Mouse (Mus musculus) layer of hippocampus, postnatal 25 days (tissue): Measurements from ENCODE around the gene Rab11fip5. TPM values are rescaled to one million over a fixed set of nuclear protein-coding genes. Genes with fewer than 3 reads are reported as not detected.

Source experiments
- DNase-seq, 2 experiments: peaks; one replicate each; pipeline ENCODE4 v3.0.0; 2022; ENCODE audit warnings: mixed read lengths in 2 of 2, low spot score in 1 of 2; ENCODE audit errors: extremely low spot score in 1 of 2
- total RNA-seq, 2 experiments: library from RNA; stranded (reverse); gene quantifications; 2 replicates each; pipeline ENCODE4 v1.2.3; 2021

The Rab11fip5 gene
- 10 to 100 TPM; 53.8 to 55.3 TPM for total RNA-seq

DNA sequence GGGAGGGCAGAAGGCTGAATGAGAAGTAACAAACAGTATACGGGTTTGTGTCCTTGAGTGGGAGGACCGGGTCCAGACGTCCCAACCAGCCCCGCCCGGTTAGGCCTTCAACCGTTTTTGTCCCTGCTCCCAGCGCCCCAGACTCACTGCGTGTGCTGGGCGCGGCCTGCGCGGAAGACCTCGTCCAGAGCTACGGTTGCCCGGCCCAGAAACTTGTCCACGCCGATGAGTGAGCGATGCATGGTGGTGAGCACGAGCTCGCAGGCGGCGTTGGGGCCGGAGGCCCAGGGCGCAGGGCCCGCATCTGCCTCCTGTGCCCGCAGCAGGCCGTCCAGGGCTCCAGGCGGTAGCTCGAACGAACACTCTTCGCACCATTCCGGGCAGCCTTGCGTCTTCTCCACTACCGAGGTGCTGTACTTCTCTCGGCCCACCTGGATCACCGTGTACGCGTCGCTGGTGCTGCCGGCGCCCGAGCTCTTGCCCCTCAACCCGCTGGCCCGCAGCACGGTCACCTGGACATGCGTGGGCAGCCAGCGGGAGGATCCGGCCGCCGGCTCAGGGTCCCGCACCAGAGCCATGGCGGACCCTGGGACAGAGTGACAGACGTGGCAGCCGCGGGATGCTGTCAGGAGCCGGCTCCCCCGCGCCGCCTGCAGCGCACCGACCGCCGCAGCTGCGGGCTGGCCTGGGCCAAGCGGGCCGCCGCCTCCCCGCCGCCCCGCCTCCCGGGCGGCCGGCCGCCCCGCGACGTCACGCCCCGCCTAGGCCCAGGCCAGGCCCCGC is at the start of gene Rab11fip5:
Rab11fip5 (minus strand) TSS at position 684 of the 783 bp plus-strand sequence.
- peak; percentile 13 to 35 for DNase-seq

DNA sequence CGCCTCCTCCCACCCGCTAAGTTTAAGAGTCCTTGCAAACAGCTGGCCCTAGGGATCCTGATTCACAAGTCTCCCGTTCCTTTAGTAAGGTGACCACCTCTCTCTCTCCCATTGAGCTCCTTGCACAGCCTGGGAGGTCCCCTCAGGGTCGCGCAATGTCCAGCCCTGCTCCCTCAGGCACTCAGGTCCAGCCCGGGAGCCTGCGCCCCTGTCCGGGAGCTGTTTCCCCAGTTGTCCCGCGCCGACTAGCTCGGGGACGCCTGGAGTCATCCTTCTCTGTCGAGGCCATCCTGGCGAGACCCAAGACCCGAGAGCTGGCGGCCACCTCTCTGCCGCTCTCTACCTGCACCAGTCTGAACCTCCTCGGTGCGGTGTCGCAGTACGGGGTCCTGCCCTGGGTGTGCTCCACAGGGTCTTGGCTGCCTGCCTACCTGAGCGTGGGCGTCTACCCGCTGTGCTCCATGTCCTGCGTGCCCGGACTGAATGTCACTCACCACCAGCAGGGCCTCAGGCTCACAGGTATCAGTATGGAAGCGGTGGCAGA is 49.5 kb upstream of the Rab11fip5 start, which contains the start of gene Noto:
Noto (plus strand) TSS at position 51 of the 544 bp plus-strand sequence.
- DNase-seq, result no peak

DNA sequence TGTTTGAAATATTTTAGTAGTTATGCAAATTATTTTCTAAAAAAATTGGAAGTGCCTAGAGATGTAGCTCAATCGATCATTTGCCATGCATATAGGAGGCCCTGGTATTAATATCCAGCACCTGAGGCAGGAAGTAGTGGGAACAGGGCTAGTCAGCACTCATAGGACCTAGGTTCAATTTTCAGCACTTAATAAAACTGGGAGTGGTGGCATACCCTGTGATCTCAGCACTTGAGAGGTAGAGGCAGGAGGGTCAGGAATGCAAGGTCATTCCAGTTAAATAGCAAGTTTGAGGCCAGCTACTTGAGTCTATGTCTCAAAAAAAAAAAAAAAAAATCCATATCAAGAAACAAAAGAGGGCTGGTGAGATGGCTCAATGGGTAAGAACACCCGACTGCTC is 44.7 kb upstream of the Rab11fip5 start:
- DNase-seq, result no peak

DNA sequence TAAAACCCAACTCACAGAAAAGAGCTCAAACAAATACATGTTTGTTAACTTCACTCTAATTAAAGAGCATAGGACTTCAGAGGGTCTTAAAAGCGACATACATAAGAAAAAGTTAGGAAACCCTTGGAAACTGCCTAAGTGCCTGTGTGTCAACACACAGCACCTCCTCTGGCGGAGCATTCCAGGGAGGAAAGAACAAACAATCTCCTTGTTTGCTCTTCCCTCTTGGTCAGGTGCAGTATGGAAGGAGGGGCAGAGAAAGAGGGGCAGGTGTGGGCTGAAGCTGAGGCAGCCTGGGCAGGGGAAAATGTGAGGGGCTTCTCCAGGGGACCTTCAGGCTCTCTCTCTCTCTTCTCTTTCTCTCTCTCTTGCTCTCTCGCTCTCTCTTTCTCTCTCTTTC is 41.4 kb upstream of the Rab11fip5 start:
- DNase-seq, result no peak

DNA sequence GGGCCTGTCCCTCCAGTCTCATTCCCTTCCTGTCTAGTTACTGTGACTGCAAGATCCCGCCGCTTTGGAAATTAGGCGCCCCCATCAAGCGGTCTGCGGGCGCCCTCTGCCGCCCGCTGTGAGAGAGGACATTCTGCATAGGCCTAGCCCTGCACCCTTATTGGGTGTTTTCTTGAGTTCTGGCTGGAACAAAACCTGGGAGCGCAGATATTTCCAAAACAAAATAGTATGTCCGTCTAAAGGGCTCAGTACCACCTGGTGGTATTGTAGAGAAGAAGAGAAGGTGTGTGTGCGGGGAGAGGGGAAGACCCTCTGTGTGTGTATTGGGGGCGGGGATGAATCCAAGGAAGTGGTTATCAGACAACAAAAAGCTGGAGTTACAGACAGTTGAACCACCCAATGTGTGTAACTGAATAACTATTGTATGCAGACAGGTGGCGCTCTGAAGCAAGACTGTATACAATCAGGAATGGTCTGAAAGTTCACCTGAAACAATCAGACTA is 36.4 kb upstream of the Rab11fip5 start:
- DNase-seq, result peak; percentile 29 to 56

DNA sequence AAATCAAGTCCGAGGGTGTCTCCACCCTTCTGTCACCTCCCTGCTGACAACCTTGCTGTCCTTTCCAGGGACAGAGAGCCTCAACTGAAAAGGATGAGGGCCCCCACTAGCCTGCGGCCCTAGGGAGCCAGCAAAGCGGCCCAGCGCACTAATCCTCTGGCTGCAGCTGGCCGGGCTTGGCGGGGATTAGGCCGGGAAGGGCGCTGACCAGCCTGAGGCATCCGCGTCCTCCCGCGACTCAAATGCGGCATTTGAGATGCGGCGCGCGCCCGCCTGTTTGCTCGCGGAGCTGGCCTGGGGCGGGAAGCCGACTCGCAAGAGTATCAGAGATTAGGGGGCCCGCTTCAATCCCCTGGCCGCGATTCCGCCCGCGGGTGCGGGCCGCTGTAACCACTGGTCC is 34.6 kb upstream of the Rab11fip5 start:
- DNase-seq, result no peak

DNA sequence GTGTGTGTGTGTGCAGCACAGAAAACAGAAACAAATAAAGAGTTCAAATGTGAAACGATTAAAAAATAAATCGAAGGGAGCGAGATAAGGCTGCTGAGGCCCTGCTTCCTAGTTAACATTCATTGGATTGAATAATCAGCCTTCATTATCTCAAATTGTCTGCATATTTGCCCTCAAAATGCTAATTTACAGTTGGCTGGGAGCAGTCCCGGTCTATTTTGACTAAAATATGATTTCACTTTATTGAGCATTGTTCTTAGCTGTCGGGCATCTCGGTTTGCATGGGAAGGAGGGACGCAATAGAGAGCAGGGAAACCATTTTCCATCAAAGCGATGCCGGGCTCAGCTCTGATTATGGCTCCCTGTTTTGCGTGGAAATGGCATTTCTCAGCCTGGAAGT is 28.6 kb upstream of the Rab11fip5 start:
- no peak for DNase-seq

DNA sequence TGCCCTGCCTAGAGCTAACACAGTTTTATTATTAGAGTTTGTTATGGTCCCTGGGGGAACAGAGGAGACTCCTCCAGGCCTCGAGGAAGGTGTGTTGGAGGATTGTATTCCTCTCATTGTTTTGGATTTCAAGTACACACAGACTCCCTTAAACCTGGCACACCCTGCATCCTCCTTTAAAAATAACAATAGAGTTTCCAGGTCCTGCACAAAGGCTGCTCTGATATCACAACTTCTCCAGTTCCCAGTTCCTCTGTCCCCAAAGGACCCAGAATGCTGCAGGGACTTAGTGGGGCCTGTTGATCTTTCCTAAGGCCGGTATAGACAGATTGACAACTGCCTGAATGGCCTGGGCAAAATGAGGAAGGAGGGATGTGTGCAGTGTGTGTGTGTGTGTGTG is 28.2 kb upstream of the Rab11fip5 start:
- DNase-seq, result no peak

DNA sequence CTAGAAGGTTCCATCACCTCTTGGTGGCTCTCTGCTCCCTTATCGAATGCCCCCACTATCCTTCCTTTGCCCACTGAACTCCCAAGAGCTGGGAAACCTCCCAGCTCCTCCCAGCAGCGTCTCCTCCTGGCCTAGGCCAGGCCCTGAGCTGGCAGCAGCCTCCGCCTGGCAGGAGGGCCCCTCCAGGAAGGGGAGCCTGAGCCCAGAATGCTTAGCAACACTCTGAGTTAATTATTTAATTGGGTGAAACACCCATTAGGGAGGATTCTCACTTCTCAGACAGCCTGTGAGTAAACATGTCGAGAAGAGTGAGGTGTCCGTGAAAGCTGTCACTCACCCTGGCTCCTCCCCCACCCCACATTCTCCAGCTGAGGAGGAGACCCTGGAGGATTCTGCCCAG is 25.3 kb upstream of the Rab11fip5 start:
- no peak for DNase-seq

DNA sequence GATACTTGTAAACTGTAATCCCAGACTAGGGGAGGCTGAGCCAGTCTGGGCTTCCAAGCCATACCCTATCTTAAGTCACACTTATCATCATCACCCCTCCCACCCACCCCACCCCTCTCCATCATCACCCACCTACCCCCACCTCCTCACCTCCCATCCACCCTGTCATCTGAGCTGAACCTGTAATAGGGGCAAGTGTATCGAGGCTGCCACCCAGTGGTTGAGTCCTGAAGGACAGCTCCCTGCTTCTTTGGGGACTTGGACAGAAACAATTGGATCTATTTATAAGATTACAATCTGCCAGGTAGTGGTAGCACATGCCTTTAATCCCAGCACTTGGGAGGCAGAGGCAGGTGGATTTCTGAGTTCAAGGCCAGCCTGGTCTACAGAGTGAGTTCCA is 22.7 kb upstream of the Rab11fip5 start:
- DNase-seq, result peak; percentile 18 to 69

DNA sequence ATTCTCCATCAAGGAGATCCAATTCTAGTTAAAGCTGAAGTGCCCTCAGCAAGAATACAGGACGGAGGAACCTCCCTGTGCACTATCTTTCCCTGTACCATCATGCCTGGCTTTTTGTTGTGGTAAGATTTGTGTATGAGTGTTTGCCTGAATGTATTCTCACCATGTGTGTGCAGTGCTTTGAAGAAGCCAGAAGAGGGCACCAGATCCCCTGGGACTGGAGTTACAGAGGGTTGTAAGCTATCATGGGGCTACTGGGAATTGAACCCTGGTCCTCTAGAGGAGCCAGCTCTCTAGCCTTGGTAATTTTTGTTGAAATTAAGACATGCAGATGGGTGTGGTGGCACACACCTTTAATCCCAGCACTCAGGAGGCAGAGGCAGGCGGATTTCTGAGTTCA is 20.9 kb upstream of the Rab11fip5 start:
- no peak for DNase-seq

DNA sequence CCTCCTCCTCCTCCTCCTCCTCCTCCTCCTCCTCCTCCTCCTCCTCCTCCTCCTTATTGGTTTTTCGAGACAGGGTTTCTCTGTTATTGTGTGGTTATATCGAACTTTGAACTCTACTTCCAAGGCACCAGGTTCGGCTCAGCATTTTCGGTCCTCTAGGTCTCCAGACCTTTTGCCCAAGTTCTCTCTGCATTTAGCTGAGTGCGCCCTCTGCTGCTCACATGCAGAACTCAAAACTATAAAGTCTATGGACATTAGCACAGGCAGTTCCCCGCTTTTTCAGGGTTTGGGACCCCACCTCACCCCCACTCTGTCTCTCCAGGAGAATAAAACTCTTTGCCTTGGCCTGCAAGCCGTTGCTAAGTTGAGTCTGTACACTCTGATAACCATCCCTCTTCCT is 17.4 kb upstream of the Rab11fip5 start:
- DNase-seq, result peak; percentile 38 to 83

DNA sequence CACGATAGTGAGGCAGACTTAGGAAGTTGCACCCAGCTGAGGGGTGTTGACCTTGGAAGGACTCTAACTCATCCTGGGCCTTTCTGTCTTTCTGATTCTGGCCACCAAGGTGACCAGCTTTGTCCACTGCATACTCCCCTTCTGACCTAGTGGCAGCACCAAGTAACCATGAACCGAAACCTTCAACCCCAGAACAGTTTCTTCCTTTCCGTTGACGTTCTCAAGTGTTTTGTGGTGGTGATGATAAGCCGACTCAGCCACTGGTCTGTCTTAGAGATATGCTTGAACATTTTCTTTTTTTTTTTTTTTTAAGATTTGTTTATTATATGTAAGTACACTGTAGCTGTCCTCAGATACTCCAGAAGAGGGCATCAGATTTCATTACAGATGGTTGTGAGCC is 14.2 kb upstream of the Rab11fip5 start:
- no peak for DNase-seq

DNA sequence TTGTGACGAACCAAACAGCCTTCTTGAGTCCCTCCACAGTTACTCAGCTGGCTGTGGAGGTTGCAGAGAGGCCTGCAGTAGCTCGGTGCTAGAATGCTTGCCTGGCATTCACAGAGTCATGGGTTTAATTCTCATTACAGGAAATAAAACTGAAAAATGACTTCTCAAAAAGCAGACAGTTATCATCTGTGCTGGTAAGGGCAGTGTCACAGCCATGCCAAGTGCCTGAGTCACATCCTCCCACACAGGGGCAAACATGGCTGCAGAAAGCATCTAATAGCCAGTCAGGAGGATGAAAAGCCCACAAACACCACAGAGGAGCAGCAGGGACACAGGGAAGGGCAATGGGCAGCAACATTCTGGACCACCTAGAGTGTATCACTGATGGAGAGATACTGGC is 8.4 kb upstream of the Rab11fip5 start:
- DNase-seq, result no peak

DNA sequence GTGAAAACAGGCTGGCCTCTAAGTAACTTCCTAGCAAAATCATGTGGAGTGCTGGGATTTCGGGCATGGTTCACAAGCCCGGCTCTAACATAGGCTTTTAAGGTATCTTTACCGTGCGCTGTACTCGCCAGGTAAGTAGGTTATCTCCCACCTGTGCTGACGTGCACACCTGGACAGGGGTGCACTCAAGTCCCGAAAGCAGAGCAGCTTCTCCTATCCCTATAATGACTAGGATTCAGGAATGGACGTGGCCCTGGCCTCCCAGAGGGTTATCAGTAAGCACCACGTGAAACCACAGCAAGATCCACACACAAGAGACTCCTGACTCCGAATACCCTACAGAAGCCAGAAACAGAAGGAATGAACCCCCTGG is 7.2 kb upstream of the Rab11fip5 start:
- DNase-seq, result no peak

DNA sequence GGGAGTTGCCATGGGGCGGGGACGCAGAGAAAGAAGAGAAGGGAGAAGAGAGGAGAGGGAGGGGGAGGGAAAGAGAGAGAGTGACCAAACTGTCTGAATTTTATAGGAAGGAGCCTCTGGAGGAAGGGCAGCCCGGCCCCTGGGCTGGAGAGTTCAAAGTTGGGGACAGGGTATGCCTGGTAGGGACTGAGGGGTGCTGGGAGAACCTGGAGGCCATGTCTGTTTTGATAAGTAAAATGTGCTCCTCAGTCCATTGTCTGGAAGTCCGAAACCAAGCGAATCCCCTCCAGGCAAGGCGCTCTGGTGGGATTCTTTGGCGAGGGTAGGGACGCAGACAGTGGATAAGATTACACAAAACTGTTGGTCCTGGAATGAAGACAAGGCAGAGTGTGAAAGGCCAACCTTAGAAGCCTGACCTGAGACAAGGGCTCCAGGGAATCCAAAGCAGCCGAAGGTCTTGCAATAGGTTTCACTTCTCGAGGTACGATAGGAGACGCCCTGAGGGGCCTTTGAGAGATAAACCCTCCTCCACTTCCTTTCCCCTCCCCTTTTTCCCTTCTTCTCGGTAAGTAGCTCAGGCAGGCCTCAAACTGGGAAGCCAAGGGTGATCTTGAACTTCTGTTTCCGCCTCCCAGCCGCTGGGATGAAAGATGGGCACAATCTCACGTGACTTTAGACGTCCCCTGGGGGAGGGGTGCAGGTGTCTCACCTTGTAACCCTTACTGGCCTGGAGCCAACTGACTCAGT is 6.6 kb upstream of the Rab11fip5 start:
- no peak for DNase-seq

DNA sequence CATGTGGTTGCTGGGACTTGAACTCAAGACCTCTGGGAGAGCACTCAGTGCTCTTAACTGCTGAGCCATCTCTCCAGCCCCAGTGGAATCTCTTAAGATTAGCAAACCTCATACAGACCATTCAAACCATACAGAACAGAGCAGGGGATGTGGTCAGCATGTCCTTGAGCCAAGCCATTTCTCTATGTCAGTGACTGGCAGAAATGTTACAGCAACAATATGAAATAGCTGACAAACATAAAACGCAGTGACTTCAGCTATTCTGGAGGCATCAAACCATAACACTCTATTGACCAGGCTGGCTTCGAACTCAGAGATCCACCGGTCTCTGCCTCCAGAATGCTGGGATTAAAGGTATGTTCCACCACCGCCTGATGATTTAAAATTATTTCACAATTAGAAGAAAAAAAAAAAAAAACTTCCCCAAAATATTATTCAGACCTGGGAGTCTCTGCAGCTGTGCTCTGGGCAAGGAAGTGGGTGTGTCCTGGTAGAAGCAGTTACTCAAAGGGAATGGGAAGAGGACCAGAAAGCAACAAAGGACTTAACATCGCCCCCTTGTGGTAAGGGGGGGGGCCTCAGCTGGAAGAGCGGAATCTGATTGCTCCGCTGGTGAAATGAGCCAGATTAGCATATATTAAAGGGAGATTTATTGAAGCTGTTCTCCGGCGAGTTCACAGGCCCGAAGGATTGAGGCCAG is 5.9 kb upstream of the Rab11fip5 start:
- peak in 1 of 2 experiments; percentile 67 for DNase-seq

DNA sequence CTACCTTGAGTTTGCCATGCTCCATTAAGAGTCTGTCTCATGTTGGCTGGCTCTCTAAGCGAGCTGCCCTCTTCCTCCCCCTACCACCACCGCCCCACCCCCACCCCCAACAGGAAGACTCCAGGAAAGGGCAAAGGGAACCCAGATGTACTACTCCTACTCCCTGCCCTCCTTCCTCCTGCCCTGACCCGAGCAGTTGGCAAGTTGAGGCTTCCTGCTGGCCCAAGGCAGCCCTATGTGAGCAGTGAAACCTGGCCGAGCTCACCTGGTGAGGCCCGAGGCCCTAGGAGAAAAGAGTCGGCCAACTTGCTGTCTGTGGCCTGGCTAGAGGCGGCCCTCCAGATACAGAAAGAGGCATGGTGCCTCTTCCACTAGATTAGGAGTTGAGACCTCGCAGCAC is 4.2 kb upstream of the Rab11fip5 start:
- no peak for DNase-seq

DNA sequence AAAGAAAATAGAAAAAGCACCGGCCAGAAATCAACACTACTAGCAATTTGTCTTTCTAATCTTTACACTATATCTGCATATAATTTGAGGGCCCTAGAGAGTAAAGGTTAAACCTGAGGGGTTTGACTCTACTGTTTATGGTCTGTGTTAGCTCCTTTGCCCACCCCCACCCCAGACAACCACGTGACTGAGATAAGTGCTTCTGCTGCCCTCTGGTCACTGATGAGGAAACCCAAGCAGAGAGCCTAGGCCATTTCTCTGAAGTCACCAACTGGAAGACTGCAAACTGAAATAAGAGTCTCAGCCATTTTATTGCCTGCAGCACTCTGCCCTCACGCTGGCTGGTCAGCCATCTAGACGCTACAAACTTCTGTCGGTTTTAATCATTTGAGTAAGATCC is 3.4 kb upstream of the Rab11fip5 start:
- no peak for DNase-seq

DNA sequence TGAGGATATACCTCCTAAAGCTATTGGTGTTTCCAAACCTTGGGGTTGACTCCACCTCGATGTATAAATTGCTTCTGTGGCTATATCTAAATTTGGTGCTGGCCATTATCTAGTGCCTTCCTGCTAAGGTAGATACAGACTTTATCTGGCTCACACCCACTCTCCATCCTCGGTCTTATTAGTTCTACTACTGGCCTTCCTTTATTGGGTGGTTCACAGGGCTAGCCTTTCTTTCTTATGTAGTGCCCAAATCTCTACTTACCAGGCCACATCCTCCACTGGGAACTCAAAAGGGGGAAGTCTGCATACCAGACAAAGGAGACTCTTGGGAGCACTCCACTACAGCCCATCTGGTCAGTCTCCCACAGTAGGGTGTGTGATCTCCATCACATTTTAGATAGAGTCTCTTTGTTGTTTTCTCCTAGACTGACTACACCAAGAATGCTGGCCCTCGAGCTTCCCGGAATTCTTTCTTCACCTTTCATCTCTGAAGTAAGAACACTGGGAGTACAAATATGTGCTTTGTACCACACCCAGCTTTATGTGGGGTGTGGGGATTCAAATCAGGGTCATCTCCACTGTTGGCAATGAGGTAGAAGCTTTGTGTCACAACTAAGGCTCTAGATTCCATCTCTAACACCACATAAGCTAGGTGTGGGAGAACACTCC is 2.8 kb upstream of the Rab11fip5 start:
- no peak for DNase-seq
